Mouse (Mus musculus): ENCODE measurements around the gene Olfr106-ps.

Olfr106-ps gene

GRCm38 (mm10) chr17:37390093-37390492 is at the start of gene Olfr106-ps:
Gene Olfr106-ps (plus strand): TSS chr17:37390393.
- no peak for DNase-seq

DNA sequence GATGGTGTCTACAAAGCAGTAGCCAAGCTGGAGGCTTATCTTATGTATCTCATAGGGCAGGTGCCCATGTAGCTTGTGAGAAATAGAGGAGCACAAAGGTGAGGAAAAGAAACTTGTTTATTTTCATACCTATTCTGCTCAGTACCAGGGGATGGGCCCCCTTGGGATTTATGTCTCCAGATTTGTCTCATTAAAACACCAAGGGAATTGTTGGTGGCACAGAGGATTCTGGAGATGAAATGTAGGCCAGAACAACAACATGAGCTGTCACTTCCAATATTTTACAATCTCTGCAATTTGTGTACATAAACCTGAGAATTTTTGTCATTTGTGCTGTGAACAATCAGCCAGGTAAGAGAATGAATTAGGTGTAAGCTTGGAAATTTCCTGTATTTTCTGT is 30.9 kb upstream of the Olfr106-ps start, which contains the start of gene Olfr104-ps:
Gene Olfr104-ps, plus strand, starts transcription at position 301 of the 400 bp plus-strand sequence.
- no peak for DNase-seq

GRCm38 (mm10) chr17:37378733-37379132 is 11.5 kb upstream of the Olfr106-ps start, which contains the start of gene Olfr105-ps:
Gene Olfr105-ps (plus strand): TSS chr17:37379033.
- DNase-seq: no peak

GRCm38 (mm10) chr17:37398926-37399325 is 8.7 kb downstream of the Olfr106-ps start, which contains the start of gene Olfr107:
Gene Olfr107 (plus strand): TSS chr17:37399226.
- no peak for DNase-seq

GRCm38 (mm10) chr17:37413380-37413779 is 23.2 kb downstream of the Olfr106-ps start:
- no peak for DNase-seq

GRCm38 (mm10) chr17:37445180-37445579 is 55.0 kb downstream of the Olfr106-ps start, which contains the start of gene Olfr108:
Gene Olfr108 (plus strand): TSS chr17:37445480.
- DNase-seq: no peak

All from layer of hippocampus, adult 9-11 months (tissue).